Mouse (Mus musculus) thymus, postnatal 0 days (tissue): ENCODE measurements around the gene Cyp27a1. TPM values are rescaled to one million over a fixed set of nuclear protein-coding genes. Genes with fewer than 3 reads are reported as not detected.

ENCODE experiments used
- DNase-seq: peaks from one replicate; pipeline ENCODE4 v3.0.0-alpha.2; 2015; ENCODE audit warnings: low spot score
- polyA plus RNA-seq: library from polyadenylated mRNA; unstranded; fragments of >200 nt; fragmentation: Nextera tagmentation; extraction: Ambion mirVana; gene quantifications from 2 replicates; pipeline ENCODE4 v1.2.1, GENCODE M21; 2015

Gene Cyp27a1
- 4.0 and 5.1 TPM in 2 replicates for polyA plus RNA-seq

DNA sequence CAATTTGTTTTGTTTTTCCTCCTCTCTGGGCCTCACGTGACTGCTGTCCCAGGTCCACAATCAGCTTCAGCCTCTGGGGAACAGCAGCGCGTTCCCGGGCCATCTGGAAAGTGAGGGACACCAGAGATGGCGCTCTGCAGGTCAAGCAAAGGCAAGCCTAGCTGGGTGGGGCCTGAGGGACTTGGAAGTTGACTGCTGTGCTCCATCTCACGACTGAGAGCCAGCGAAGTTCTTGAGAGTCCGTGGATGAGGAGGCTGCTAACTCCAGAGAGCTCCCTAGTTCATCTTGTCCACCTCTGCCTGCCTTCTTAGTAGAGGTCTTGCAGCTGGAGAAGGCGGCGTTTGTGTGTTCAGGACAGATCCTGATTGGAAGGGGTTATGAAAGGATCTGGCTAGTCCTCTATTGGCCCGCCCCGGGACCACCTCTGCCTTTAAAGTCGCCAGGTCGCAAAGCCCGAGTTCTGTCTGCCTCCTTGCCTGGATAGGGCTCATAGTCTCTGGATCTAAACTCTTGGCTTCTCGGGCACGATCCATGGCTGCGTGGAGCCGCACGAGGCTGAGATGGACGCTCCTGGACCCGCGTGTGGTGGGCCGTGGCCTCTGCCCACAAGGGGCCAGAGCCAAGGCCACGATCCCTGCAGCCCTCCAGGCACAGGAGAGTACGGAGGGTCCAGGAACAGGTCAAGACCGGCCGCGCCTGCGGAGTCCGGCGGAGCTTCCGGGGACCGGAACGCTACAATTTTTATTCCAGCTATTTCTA, at the start of gene Cyp27a1:
Gene Cyp27a1, plus strand, starts transcription at position 476 of the 760 bp plus-strand sequence.
- no peak for DNase-seq

GRCm38 (mm10) chr1:74665153-74665552, 48.2 kb upstream of the Cyp27a1 start:
- DNase-seq: no peak

GRCm38 (mm10) chr1:74668371-74668770, 45.0 kb upstream of the Cyp27a1 start:
- DNase-seq: no peak

DNA sequence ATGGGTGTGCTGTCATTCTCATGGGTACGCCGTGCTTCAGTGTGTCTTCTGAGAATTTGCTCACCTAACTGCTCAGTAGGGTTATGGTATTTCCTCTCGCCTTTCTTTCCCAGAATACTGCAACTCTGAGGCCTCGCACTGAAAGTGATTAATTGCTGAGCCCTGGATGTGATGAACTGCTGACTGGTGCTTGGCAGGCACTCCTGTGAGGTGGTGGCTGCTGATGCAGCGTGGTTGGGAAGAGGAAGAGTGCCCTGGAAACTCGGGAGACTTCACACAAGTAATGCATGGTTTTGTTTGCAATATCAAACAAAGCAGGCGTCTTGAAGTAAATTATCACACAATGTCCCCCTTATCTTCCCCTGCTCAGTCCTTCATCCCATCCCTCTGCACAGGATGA, 40.6 kb upstream of the Cyp27a1 start:
- no peak for DNase-seq

- no peak for DNase-seq
These were observed 36.5 kb upstream of the Cyp27a1 start for GRCm38 (mm10) chr1:74676863-74677262.

- DNase-seq: no peak
These were observed 35.5 kb upstream of the Cyp27a1 start for GRCm38 (mm10) chr1:74677843-74678242.

- DNase-seq: no peak
These were observed 26.2 kb upstream of the Cyp27a1 start for GRCm38 (mm10) chr1:74687131-74687530.

DNA sequence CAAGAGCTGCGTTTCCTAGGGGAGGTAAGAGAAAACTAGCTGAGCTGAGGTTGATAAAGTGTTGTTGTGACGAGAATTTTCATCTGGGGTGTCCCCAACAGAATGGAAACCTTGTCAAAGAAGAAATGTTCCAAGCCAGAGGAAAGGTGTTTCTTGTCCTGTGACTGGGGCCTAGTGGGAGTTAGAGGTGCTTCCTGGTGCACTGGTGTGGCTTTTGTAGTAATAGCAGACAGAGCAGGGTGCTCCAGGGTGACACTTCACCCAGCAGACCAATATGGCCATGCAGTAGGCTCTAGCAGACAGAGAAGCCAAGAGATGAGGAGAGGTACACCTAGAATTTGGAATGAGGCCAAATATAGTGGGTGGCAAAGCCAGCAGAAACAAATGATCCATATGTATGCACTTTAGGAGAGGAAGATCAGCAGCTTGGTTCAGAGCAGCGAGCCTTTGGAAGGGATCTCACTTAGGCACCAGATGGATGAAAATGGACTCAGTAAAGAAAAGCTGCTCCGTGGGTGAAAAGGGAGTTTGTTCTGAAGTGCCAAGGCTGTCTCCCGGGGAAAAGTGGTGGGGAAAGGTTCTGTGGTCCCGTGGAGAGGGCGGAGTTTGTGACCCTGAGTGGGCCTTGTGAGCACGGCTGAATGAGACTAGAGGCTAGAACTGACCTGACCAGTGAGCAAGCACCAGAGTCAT, 19.3 kb upstream of the Cyp27a1 start:
- DNase-seq: no peak

GRCm38 (mm10) chr1:74695836-74696235, 17.5 kb upstream of the Cyp27a1 start:
- DNase-seq: no peak

GRCm38 (mm10) chr1:74697416-74697815, 16.0 kb upstream of the Cyp27a1 start:
- DNase-seq: no peak

DNA sequence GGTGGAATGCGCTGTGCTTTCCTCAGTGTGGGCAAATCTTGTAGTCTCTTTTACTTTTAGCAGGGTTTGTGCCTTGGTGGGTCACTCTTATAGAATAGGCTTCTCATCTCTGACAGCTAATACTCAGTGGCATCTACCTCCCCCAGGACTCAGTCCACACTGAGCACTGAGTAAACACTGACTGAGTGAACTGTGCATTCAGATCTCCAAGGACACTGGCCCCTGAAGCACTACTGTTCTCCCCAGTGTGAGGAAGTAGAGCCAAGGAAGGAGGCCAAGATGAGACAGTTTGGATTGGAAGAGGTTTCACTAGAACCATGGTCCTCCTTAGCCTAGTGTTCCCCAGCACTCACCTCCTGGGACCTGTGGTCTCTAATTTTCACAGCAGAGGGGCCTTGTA, 15.0 kb upstream of the Cyp27a1 start:
- DNase-seq: no peak

- no peak for DNase-seq
These were observed 14.6 kb upstream of the Cyp27a1 start for GRCm38 (mm10) chr1:74698791-74699190.

- no peak for DNase-seq
These were observed 11.2 kb upstream of the Cyp27a1 start for GRCm38 (mm10) chr1:74702142-74702553.

GRCm38 (mm10) chr1:74704156-74704555, 9.2 kb upstream of the Cyp27a1 start:
- DNase-seq: no peak

- DNase-seq: no peak
These were observed 8.4 kb upstream of the Cyp27a1 start for GRCm38 (mm10) chr1:74705016-74705415.

DNA sequence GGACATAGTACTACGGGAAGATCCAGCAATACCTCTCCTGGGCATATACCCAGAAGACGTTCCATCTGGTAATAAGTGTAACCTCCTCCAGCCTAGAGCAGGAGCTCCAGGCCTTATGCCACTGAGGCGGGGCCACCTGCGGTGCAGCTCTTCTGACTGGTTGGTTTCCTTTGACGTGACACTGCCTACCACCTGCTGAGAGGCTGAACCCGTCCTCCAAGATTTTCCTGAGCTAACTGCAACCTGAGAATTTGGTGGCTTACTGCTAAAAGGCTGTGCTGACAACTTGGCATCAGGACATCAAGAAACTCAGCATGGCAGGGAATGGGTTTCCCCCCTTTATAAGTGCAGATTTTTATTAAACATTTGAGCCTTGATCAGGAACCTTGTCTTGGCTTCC, 3.8 kb upstream of the Cyp27a1 start:
- DNase-seq: no peak

DNA sequence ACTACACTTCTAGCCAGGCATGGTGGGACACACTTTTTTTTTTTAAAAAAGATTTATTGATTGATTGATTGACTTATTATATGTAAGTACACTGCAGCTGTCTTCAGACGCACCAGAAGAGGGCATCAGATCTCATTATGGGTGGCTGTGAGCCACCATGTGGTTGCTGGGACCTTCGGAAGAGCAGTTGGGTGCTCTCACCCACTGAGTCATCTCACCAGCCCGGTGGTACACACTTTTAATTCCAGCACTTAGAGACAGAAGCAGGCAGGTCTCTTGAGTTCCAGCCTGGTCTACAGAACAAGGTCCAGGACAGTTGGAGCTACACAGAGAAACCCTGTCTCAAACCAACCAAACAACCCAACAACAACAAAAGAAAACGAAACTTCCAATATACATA, 1.3 kb upstream of the Cyp27a1 start:
- no peak for DNase-seq

GRCm38 (mm10) chr1:74712461-74713098, 794 bp upstream of the Cyp27a1 start:
- no peak for DNase-seq

DNA sequence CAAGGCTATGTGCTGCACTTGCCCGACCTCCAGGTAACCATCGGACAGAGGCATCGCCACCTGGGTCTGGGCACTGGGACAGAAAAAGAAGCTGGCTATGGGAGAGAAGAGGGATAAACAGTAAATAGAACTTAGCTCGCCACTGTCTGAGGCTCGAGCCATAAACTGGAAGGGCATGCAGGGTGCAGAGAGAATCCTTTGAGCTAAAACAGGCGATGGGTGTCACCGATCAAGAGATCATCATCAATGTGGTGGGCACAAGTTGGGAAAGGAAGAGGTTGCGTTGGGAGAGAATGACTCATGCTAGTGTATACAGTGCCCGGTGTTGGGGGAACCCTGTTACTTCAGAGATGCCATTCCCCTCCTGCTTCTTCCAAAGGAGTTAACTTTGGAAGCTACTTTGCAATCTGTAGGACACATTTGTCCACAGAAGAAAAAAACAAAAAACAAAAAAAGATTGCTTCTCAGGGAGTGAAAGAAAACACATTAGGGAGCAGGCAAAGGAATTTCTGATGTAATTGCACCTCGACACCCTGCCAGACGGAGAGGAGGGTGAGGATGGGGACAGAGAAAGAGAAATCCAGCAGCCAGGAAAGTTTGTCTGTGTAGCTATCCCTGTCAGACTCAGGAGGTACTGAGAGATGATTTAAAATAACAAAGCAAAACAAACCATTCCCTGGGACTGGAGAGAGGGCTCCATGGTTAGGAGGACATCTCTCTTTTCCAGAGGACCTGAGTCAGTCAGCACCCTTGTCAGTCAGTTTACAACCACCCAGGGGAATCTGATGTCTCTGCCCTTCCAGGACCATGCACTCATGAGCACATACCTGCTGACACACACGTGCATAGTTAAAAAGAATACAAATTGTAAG, 721 bp downstream of the Cyp27a1 start:
- no peak for DNase-seq

DNA sequence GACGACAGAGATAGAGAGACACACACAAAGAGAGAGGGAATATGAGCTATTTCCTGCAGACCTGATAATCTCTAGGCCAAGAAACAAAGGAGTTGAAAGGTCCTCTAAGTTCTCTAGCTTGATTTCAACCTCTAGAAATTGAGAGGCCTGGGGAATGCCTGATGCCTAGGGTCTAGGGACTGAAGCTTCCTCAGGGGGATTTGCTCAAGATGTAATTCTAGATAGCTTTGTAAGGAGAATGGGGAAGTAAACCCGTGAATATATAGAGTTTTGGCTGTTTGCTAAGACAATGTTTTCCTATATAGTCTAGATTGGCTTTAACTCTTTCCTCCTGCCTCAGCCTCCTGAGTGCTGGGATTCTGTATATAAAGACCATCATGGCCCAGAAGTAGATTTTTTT, 1.6 kb downstream of the Cyp27a1 start:
- no peak for DNase-seq

- DNase-seq: no peak
These were observed 2.1 kb downstream of the Cyp27a1 start for GRCm38 (mm10) chr1:74715468-74715867.
